Mouse (Mus musculus) lung, postnatal 0 days (tissue): ENCODE measurements around the gene Shcbp1l.

ENCODE experiments used
- CTCF ChIP-seq: IDR thresholded peaks from 2 replicates; pipeline ENCODE4 v1.5.1; 2016; ENCODE audit warnings: antibody characterized with exemption, mild to moderate bottlenecking
- EP300 ChIP-seq: IDR thresholded peaks from 2 replicates; pipeline ENCODE4 v1.6.1; 2016; ENCODE audit warnings: antibody characterized with exemption, mild to moderate bottlenecking, control low read depth

DNA sequence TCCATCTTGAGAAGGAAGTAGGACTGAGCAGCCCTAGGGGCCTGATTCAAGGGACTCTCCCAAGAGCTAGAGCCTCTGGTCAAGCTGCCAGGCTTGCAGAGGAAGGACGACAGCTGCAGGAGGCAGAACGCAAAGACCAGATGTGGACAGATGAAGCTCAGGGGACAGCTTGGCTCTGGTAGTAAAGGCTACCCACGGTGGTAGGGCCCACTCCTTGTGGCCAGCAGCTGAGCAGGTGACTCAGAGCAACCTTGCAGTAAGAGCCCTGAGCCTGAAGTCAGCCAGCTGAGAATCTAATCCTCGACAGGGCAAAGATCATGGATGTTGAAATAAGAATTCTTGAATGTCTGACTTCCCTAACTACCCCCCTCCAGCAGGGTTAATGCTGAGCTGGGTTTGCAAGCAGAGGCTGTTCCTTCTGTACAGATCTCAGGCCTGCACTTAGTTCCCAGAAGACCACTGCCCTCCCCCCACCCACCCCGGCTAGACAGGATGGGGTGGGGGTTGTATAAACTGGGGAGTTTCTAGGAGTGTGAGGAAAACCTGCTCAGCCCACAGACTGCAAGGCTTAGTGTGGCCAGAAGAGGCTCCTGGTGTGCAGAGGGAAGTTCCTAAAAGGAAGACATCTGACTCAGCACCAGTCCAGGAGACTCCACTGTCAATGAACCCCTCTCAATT is 76.8 kb downstream of the Shcbp1l start:
- TF ChIP-seq CTCF: no peak
- TF ChIP-seq EP300: no peak
